Mouse (Mus musculus) embryonic fibroblast, embryonic 13.5 days (primary cell): ENCODE data around the gene Acvr2a. TPM values are rescaled to one million over a fixed set of nuclear protein-coding genes. Genes with fewer than 3 reads are reported as not detected.
A peak's percentile ranks its signal among the peaks of the same experiment; 100 is the strongest.

Experiments used
- H3K27ac ChIP-seq: 2 replicates; pipeline ENCODE4 v1.5.1; 2012; ENCODE audit warnings: low read length, control low read depth, inconsistent platforms; ENCODE audit not compliant: insufficient read depth
- H3K4me1 ChIP-seq: 2 replicates; pipeline ENCODE4 v1.6.1; 2011; ENCODE audit warnings: low read length; ENCODE audit not compliant: control insufficient read depth, insufficient read depth
- H3K4me3 ChIP-seq: 2 replicates; pipeline ENCODE4 v1.5.1; 2011; ENCODE audit warnings: mild to moderate bottlenecking, control low read depth, low read length; ENCODE audit not compliant: insufficient read depth
- CTCF ChIP-seq: IDR thresholded peaks from 2 replicates; pipeline ENCODE4 v1.5.1; 2011; ENCODE audit warnings: mild to moderate bottlenecking, control low read depth, low read length, moderate library complexity, borderline replicate concordance; ENCODE audit not compliant: insufficient read depth
- POLR2A ChIP-seq: IDR thresholded peaks from 2 replicates; pipeline ENCODE4 v1.6.1; 2011; ENCODE audit warnings: low read depth, mild to moderate bottlenecking, control low read depth, low read length, moderate library complexity
- polyA plus RNA-seq: library from polyadenylated mRNA; stranded (reverse); fragments of >200 nt; gene quantifications from 2 replicates; pipeline ENCODE4 v1.2.4, GENCODE M21; 2011; ENCODE audit warnings: low read depth; ENCODE audit not compliant: missing spikeins, insufficient read length

Gene Acvr2a
- polyA plus RNA-seq = 27.8 and 43.9 TPM in 2 replicates

DNA sequence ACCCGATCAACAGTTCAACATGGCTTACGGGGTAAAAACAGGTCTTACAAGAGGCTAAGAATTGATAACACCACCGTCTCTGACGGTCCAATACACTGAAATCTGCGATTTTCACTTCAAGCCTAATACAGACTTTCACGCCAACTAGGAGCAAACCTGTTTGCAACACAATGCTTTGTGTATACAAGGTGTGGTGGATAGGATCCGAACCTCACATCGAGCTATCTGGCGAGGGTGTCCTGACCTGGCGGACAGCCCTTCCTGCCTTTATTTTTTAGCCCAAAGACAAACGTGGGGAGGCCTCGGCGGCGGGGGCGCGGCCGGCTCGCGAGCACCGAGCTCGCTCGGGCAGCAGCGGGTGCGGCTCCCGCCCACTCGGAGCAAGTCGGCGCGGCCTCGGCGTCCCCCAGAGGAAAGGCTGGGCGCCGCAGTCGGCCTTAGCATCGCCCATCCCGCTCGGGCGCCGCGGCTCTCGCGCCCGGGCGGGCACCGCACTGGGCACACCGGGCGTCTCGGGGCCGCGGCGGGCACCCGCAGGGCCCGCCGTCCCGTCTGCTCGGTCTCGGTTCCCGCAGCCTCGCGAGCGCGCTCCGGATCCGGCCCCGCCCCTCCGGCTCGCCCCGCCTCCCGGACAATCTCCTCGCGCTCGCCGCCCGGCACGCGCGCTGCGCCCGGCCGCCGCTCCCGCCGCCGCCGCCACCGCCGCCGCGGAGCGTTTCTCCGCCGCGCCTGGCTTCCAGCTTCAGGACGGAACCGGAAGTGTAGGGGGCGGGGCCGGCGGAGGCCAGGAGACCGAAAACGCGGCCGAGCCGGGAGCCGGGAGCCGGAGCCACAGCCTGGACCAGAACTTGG, at the start of gene Acvr2a:
Gene Acvr2a, plus strand, starts transcription at position 739 of the 852 bp plus-strand sequence.
- H3K4me1 ChIP-seq = no peaks in the 10 kb centered on the region
- H3K27ac ChIP-seq = peak within 1 kb of the TSS; percentile 99
- peak within 1 kb of the TSS; percentile 99 for H3K4me3 ChIP-seq
- TF ChIP-seq POLR2A (peak; percentile 60), CTCF (no peak)

- H3K27ac ChIP-seq = no peak overlapping the region
- no peak overlapping the region for H3K4me3 ChIP-seq
- TF ChIP-seq CTCF = no peak
- no peak for TF ChIP-seq POLR2A
- no peaks in the 10 kb centered on the region for H3K4me1 ChIP-seq
Measured at GRCm38 (mm10) chr2:48766513-48766912, 47.4 kb upstream of the Acvr2a start.

DNA sequence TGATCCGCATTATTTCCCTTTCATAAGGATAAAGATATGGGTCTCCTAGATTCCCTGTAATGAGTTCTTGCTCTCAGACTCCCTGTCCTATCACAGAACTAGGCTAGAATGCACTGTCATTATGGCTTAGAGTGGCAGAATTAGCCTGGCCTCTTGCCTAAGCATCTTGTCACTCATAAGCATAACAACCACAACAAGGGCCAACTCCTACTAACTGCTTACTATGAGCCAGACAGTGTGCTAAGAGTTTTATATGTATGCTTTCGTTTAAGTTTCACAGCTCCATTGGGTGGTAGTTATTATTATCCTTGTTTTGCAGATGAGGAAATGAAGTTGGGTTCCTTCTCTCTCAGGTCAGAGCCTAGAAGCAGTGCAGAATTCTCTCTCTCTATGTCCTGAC, 46.1 kb upstream of the Acvr2a start:
- TF ChIP-seq CTCF (no peak), POLR2A (no peak)
- no peaks in the 10 kb centered on the region for H3K4me1 ChIP-seq

DNA sequence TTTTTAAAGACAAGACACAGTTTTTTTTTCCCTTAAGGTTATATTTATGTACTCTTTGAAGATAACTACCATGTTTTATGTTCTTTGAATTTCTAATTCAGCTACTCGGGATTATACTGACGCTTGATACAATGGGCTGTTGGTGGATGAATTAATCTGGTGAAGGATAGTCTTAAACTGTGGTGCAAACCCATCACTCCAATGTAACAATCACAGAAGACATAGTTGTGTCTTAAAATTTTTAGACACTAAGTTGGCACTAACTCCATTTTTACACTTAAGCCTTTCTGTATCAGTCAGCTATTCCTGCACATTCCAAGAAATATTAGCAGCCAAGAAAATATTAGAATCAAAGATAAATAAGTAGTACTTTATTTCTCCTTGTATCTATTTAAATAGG, 45.7 kb upstream of the Acvr2a start:
- Histone ChIP-seq H3K4me3 (no peak overlapping the region), H3K27ac (no peak overlapping the region), H3K4me1 (no peaks in the 10 kb centered on the region)
- TF ChIP-seq POLR2A (no peak), CTCF (no peak)

More for the DNA sequence above, 46.1 kb upstream of the Acvr2a start:
- no peak overlapping the region for H3K27ac ChIP-seq
- H3K4me3 ChIP-seq = no peak overlapping the region

DNA sequence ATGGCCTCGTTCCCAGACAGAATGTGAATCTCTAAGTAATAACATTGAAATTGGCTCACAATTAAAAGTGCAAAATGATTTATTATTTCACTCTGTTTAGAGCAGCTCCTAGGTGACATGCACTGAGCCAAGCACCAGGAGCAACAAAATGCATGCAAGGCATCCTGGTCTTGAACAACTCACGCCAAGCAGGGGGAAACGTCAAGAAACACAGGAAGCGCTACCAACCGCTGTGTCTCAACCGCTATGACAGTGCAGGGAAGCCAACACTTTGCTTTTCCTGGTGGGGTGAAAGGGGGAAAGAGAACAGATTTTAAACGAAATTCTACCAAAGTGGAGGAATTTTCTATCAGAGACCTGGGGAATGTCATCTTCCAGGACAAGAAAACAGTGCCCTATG, 43.8 kb upstream of the Acvr2a start:
- no peak overlapping the region for H3K27ac ChIP-seq
- H3K4me1 ChIP-seq = no peaks in the 10 kb centered on the region
- no peak overlapping the region for H3K4me3 ChIP-seq
- TF ChIP-seq CTCF (no peak), POLR2A (no peak)

- H3K4me3 ChIP-seq = no peak overlapping the region
- H3K4me1 ChIP-seq = no peaks in the 10 kb centered on the region
- TF ChIP-seq POLR2A (no peak), CTCF (no peak)
Measured at GRCm38 (mm10) chr2:48770634-48771033, 43.3 kb upstream of the Acvr2a start.

DNA sequence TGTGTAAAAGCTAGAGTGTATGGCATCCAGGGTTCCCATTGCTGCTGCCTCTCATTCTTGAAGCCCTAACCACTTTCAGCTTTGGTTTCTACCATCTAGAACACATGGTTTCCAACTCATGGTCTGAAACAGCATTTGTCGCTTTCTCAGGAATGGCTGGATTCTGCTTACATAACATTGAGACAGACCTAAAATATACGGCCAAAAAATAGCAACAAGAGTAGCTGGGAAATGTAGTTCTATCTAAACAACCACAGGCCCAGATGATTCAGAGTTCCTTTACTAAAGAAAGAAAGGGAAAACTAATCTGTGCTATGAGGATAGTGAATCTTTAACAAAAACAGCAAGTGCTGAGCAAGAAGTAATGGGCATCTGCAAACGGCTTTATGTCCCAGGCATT, 38.6 kb upstream of the Acvr2a start:
- TF ChIP-seq CTCF = no peak
- TF ChIP-seq POLR2A = no peak
- Histone ChIP-seq H3K27ac (no peak overlapping the region), H3K4me3 (no peak overlapping the region), H3K4me1 (no peaks in the 10 kb centered on the region; the same call in 1 of the 2 replicates)

More at GRCm38 (mm10) chr2:48770634-48771033, 43.3 kb upstream of the Acvr2a start:
- no peak overlapping the region for H3K27ac ChIP-seq

- no peak for TF ChIP-seq CTCF
- TF ChIP-seq POLR2A = no peak
Measured at GRCm38 (mm10) chr2:48788901-48789300, 25.0 kb upstream of the Acvr2a start.

DNA sequence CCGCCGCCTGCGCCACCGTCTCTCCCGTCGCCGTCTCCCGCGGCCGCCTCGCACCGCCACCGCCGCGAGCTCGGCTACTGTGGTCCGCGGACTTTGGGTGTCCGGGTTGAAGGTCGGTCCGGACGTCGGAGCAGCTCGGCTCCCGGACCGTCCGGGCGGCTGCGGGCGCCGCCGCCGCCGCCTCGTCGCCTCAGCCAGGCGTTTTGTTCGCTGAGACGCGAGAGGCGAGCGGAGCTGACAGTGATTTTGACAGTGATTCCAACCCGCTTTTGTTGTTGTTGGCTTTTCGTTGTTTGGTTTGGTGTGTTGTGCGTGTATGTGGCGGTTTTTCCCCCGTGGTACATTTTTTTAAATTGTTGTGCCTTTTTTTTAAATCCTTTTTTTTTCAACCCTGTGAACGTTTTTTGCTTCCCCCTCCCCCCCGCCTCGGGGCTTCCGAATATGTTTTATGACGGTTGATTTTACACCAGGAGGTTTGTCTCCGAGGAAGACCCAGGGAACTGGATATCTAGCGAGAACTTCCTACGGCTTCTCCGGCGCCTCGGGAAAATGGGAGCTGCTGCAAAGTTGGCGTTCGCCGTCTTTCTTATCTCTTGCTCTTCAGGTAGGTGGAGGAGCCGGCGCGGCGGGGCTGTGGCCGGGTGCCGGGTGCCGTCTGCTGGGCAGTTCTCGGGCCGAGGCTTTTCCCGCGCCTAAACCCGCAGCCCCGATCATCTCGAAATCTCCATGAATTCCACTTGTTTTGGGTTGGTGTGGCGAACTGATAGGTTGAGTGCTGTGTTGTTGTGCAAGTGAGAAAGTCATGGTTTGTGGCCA, 522 bp downstream of the Acvr2a start:
- Histone ChIP-seq H3K4me1 (no peaks in the 10 kb centered on the region), H3K4me3 (peak overlapping the region; percentile 99), H3K27ac (peak overlapping the region; percentile 99)
- TF ChIP-seq POLR2A = no peak
- TF ChIP-seq CTCF = no peak

More at GRCm38 (mm10) chr2:48788901-48789300, 25.0 kb upstream of the Acvr2a start:
- no peaks in the 10 kb centered on the region for H3K4me1 ChIP-seq
- H3K4me3 ChIP-seq = no peak overlapping the region
- H3K27ac ChIP-seq = no peak overlapping the region
